Mouse (Mus musculus): ENCODE measurements around the gene 4921536K21Rik. TPM values are rescaled to one million over a fixed set of nuclear protein-coding genes. Genes with fewer than 3 reads are reported as not detected.

Gene 4921536K21Rik
- total RNA-seq (2022), result under 1 TPM; 0.21 to 0.86 (median 0.57) TPM

- peak; percentile 92 to 97 for DNase-seq (ENCODE audit: low spot score in 2 of 2)
Measured at GRCm38 (mm10) chr11:3894406-3895281, at the start of gene 4921536K21Rik, which contains the start of gene Dusp18. 4921536K21Rik (minus strand) TSS chr11:3895098. Dusp18 (plus strand) TSS chr11:3895240.

DNA sequence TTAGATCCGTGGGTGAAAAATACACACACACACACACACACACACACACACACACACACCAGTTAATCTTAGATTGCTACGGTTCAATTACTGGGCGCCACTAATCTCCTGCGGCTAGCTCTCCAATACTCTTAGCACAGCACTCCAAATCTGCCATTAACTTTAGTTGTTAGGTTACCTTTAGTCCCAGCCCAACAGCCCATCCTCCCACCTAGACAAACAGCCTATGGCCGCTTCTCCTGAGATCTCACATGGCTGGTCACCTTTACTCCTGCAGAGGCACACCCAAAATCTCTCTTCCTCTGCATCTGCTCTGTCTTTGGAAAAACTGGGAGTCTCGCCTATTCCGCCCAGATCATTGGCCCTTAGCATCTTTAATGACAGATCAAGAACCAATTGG, 46.5 kb upstream of the 4921536K21Rik start:
- DNase-seq (ENCODE audit: low spot score in 2 of 2), result no peak

- no peak for DNase-seq (ENCODE audit: low spot score in 2 of 2)
Measured at GRCm38 (mm10) chr11:3937321-3937874, 42.5 kb upstream of the 4921536K21Rik start.

GRCm38 (mm10) chr11:3936318-3936717, 41.4 kb upstream of the 4921536K21Rik start:
- no peak for DNase-seq (ENCODE audit: low spot score in 2 of 2)

GRCm38 (mm10) chr11:3935135-3935534, 40.2 kb upstream of the 4921536K21Rik start:
- DNase-seq (ENCODE audit: low spot score in 2 of 2), result no peak

- no peak for DNase-seq (ENCODE audit: low spot score in 2 of 2)
Measured at GRCm38 (mm10) chr11:3933756-3934285, 38.9 kb upstream of the 4921536K21Rik start.

GRCm38 (mm10) chr11:3931511-3932211, 36.8 kb upstream of the 4921536K21Rik start, which contains the start of gene Tcn2:
Tcn2 (minus strand) TSS chr11:3932159.
- DNase-seq (ENCODE audit: low spot score in 2 of 2), result peak; percentile 30 to 58

DNA sequence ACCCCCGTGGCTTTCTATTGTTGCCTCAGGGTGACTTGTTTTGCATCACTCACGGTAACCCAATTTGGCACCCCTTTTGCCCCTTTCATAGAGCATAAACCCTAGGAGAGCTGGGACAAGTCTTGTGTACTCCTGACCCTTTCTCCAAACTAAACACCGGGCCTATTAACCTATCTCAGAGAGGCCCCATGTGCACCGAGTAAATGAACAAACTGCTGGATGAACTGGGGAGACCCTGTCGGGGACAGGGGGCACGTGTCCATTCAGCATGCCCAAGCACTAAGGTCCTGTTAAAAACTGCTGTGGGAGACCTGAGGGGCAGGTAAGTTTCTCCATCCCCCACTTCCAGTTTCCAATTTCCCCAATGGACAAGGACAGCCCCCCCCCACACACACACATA, 36.0 kb upstream of the 4921536K21Rik start:
- DNase-seq (ENCODE audit: low spot score in 2 of 2), result no peak

GRCm38 (mm10) chr11:3930019-3930418, 35.1 kb upstream of the 4921536K21Rik start:
- no peak for DNase-seq (ENCODE audit: low spot score in 2 of 2)

- peak in 1 of 2 experiments; percentile 3 for DNase-seq (ENCODE audit: low spot score in 2 of 2)
Measured at GRCm38 (mm10) chr11:3925916-3926315, 31.0 kb upstream of the 4921536K21Rik start.

- DNase-seq (ENCODE audit: low spot score in 2 of 2), result no peak
Measured at GRCm38 (mm10) chr11:3922731-3923130, 27.8 kb upstream of the 4921536K21Rik start.

GRCm38 (mm10) chr11:3922115-3922514, 27.2 kb upstream of the 4921536K21Rik start:
- no peak for DNase-seq (ENCODE audit: low spot score in 2 of 2)

DNA sequence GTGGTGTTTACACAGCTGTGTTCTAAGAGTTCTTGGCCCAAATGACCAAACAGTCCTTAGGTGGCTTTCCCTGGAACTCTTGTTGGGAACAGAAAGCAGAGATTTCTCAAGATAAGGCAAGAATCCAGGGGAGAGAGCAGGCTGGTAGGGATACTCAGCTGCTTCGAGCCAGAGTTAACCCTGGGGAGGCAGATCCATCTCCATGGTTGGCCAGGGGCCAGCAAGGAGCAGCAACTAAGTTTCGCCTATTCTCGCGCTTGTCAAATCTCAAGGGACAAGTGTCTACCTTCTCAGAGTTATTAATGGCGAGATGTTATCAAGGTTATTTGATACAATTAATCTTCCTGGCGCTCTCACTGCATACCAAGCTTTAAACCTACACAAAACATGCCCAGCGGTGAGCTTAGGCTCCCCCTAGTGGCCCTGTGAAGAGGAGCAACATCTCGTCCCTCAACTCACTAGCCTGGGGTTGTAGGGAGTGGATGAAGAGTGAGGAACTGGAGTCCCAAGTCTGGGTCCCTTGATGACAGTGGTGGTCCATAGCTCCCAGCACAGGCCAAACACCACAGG, 26.5 kb upstream of the 4921536K21Rik start:
- DNase-seq (ENCODE audit: low spot score in 2 of 2), result no peak

GRCm38 (mm10) chr11:3920476-3920875, 25.6 kb upstream of the 4921536K21Rik start:
- DNase-seq (ENCODE audit: low spot score in 2 of 2), result no peak

GRCm38 (mm10) chr11:3918738-3919137, 23.8 kb upstream of the 4921536K21Rik start:
- no peak for DNase-seq (ENCODE audit: low spot score in 2 of 2)

- peak in 1 of 2 experiments; percentile 88 for DNase-seq (ENCODE audit: low spot score in 2 of 2)
Measured at GRCm38 (mm10) chr11:3914109-3914840, 19.4 kb upstream of the 4921536K21Rik start, which contains the start of gene Slc35e4. Slc35e4 (minus strand) TSS chr11:3914664.

DNA sequence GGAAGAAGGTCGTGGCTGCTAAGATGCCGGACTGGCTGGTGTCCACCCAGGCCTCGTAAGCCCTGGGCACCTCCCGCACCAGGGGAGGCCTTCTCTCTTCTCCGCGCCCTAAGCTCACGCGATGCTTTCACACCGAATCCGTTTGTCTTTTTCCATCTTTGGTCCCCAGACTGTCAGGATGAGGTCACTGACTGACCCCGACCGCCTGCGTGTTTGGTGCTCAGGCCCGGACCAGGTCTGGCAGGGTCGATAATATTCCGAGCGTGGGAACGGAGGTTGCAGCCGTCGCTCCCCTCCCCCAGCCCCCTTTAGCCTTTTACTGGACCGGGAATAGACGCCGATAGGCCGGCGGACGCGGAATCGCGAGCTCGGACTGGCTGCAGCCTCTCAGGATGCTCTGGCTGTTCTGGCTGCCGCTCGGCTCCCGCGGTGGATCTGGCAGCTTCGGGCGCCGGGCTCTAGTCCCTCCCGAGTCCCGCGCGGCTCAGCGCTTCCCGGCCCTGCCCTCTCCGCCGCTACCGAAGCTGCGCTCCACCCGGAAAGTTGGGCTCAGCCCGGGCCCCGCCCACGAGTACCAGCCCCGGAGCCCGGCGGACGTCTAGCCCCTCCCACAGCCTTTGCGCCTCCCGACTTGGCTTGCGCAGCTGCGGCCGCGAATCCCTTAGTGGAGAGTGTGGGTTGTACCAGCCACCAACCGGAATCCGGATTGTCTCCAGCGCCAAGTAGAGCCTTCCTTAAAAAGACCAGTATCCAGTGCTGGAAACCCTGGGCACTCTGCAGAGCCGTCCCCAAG, 18.6 kb upstream of the 4921536K21Rik start:
- DNase-seq (ENCODE audit: low spot score in 2 of 2), result peak; percentile 84 to 94

DNA sequence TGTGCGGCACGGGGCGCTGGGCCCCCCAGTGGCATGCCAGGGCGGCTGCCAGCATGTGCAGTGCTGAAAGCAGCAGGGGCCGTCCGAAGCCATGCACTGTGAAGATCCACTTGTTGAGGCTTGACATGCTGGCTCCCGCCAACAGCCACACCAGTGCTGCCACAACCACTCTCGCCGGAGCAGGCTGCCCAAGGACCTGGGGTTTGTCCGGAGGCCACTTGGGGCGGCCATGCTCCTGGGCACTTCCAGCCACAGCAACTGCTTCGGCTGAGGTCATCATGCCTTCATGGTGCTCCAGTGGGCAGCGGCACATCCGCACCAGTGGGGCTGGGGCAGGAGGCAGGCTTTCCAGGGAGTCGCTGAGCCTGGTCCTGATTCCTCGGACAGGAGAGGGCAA, 18.0 kb upstream of the 4921536K21Rik start:
- no peak for DNase-seq (ENCODE audit: low spot score in 2 of 2)

GRCm38 (mm10) chr11:3912100-3912874, 17.4 kb upstream of the 4921536K21Rik start:
- no peak for DNase-seq (ENCODE audit: low spot score in 2 of 2)
